Mouse (Mus musculus): ENCODE data around the gene Rims1.

Rims1 gene

GRCm38 (mm10) chr1:22805726-22806625 lies at the start of gene Rims1:
Rims1 (minus strand) TSS chr1:22805994.
- peak; percentile 4 to 38 for DNase-seq

GRCm38 (mm10) chr1:22806626-22807096 lies 867 bp upstream of the Rims1 start:
- DNase-seq: no peak

- peak in 1 of 2 experiments; percentile 1 for DNase-seq
Observed at GRCm38 (mm10) chr1:22805025-22805725, 619 bp downstream of the Rims1 start.

GRCm38 (mm10) chr1:22804148-22804885 lies 1.5 kb downstream of the Rims1 start:
- no peak for DNase-seq

- DNase-seq: no peak
Observed at GRCm38 (mm10) chr1:22803471-22803870, 2.3 kb downstream of the Rims1 start.

- no peak for DNase-seq
Observed at GRCm38 (mm10) chr1:22800276-22800675, 5.5 kb downstream of the Rims1 start.

- DNase-seq: no peak
Observed at GRCm38 (mm10) chr1:22797091-22797490, 8.7 kb downstream of the Rims1 start.

GRCm38 (mm10) chr1:22789391-22789909 lies 16.3 kb downstream of the Rims1 start:
- no peak for DNase-seq

GRCm38 (mm10) chr1:22787616-22788015 lies 18.2 kb downstream of the Rims1 start:
- DNase-seq: no peak

GRCm38 (mm10) chr1:22770530-22771254 lies 35.1 kb downstream of the Rims1 start:
- DNase-seq: no peak

GRCm38 (mm10) chr1:22763376-22763775 lies 42.4 kb downstream of the Rims1 start:
- no peak for DNase-seq

GRCm38 (mm10) chr1:22762780-22763179 lies 43.0 kb downstream of the Rims1 start:
- DNase-seq: no peak

GRCm38 (mm10) chr1:22750536-22750935 lies 55.3 kb downstream of the Rims1 start:
- no peak for DNase-seq

- DNase-seq: no peak
Observed at GRCm38 (mm10) chr1:22744655-22745054, 61.1 kb downstream of the Rims1 start.

- DNase-seq: no peak
Observed at GRCm38 (mm10) chr1:22737491-22737890, 68.3 kb downstream of the Rims1 start.

GRCm38 (mm10) chr1:22734429-22734828 lies 71.4 kb downstream of the Rims1 start:
- DNase-seq: no peak

- DNase-seq: no peak
Observed at GRCm38 (mm10) chr1:22733281-22733680, 72.5 kb downstream of the Rims1 start.

- no peak for DNase-seq
Observed at GRCm38 (mm10) chr1:22728207-22728606, 77.6 kb downstream of the Rims1 start.

- DNase-seq: no peak
Observed at GRCm38 (mm10) chr1:22721706-22722105, 84.1 kb downstream of the Rims1 start.

GRCm38 (mm10) chr1:22720714-22721113 lies 85.1 kb downstream of the Rims1 start:
- no peak for DNase-seq

- DNase-seq: no peak
Observed at GRCm38 (mm10) chr1:22709461-22709860, 96.3 kb downstream of the Rims1 start.

GRCm38 (mm10) chr1:22695046-22695445 lies 110.7 kb downstream of the Rims1 start:
- DNase-seq: peak; percentile 3 to 18
